Mouse (Mus musculus): ENCODE measurements around the gene Hmga1b. TPM values are rescaled to one million over a fixed set of nuclear protein-coding genes. Genes with fewer than 3 reads are reported as not detected.
A peak's percentile ranks its signal among the peaks of the same experiment; 100 is the strongest.
"Not testable (repeated sequence)": the region's sequence is repeated elsewhere in the genome, so short reads cannot be mapped to it uniquely, and the experiment has no call there.

Gene Hmga1b
- polyA plus RNA-seq (2014; fragmentation: Nextera tagmentation; extraction: Ambion mirVana) = 3.6 and 5.4 TPM in 2 replicates

DNA sequence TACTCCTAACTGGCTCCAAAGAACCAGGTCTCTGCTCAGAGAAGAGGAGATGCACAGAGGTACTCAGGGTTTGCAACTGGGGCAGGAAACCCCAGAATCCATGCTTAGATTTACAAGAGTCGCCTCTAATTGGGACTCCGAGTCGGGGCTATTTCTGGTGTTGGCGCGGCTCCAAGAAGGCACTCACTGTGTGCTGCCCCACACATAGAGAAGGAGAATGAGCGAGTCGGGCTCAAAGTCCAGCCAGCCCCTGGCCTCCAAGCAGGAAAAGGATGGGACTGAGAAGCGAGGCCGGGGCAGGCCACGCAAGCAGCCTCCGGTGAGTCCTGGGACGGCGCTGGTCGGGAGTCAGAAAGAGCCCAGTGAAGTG lies at the start of gene Hmga1b:
Hmga1b (plus strand) TSS at position 123 of the 370 bp plus-strand sequence.
- not testable (repeated sequence) for H3K27ac ChIP-seq (ENCODE audit: low read length); H3K27me3 ChIP-seq (ENCODE audit: control insufficient read depth, insufficient read depth, low read length); H3K4me3 ChIP-seq (ENCODE audit: low read depth, low read length); H3K4me2 ChIP-seq (replicated peaks; ENCODE audit: low read depth, low read length); H3K9ac ChIP-seq (replicated peaks; ENCODE audit: low read depth, low read length); H3K4me1 ChIP-seq (ENCODE audit: control insufficient read depth, insufficient read depth, low read length); H3K36me3 ChIP-seq (ENCODE audit: control insufficient read depth, insufficient read depth, low read length); ATAC-seq (ENCODE audit: insufficient number of reproducible peaks, insufficient read depth, low FRiP score, low read depth)
- WGBS = 20% methylated on average over 13 of the region's 14 CpGs
- H3K9me3 ChIP-seq (ENCODE audit: control insufficient read depth, low read depth, low read length) = peaks cover 12% of the 10 kb centered on the region

DNA sequence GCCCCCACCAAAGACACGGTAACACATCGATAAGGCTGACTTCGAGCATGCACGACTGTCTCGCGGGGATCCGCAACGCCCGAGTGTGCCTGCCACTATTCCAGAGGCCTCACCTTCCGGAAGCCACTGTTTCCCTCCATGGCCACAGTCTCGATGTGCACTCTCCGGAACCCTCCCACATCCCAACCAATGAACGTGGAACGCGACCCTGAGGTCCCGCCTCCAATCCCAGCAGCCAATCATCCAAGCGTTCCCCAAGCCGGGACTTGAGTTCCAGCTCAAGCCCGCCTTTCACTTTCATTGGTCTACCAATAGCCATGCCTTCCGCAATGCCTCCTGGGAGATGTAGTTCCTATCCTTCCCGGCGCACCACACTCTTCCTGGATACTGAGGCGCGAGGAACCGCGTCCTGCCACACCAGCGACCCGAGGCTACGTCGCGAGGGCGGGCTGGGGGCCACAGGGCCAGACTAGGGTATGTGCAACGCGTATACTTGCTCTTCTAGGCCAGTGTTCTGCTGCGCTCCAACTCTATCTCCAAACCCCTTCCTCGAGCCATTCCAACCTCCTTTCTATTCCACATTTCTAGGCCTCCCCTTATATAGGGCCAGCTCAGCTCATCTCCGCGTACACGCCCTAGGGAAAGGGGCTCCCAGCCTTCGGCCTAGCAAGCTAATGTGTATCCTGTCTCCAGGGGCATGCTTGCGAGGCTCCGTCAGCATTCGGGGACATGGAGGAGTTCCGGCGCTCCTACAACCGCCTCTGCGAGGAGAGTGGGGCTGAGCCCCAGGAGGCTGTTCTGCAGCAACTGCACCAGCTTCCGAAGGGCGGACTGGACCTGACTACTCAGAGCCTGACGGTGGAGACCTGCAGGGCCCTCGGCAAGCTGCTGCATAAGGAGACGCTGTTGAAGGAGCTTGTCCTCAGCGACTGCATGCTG lies 48.7 kb upstream of the Hmga1b start, which contains the start of the genes Cenpx and Lrrc45:
Cenpx (minus strand) TSS at position 159 of the 939 bp plus-strand sequence.
Lrrc45 (plus strand) TSS at position 346 of the 939 bp plus-strand sequence.
- Histone ChIP-seq H3K4me2 (replicated peaks; ENCODE audit: low read depth, low read length) (peak within 1 kb of the TSS; percentile 94), H3K36me3 (ENCODE audit: control insufficient read depth, insufficient read depth, low read length) (peaks cover 19% of the 10 kb centered on the region), H3K9ac (replicated peaks; ENCODE audit: low read depth, low read length) (peak within 1 kb of the TSS; percentile 54), H3K9me3 (ENCODE audit: control insufficient read depth, low read depth, low read length) (no peaks in the 10 kb centered on the region), H3K27ac (ENCODE audit: low read length) (peak within 1 kb of the TSS; percentile 73), H3K4me3 (ENCODE audit: low read depth, low read length) (peak within 1 kb of the TSS; percentile 60), H3K27me3 (ENCODE audit: control insufficient read depth, insufficient read depth, low read length) (no peaks in the 10 kb centered on the region), H3K4me1 (ENCODE audit: control insufficient read depth, insufficient read depth, low read length) (peaks cover 17% of the 10 kb centered on the region)
- ATAC-seq (ENCODE audit: insufficient number of reproducible peaks, insufficient read depth, low FRiP score, low read depth) = peak; percentile 97
- WGBS = 4% methylated on average over 53 of the region's 53 CpGs

DNA sequence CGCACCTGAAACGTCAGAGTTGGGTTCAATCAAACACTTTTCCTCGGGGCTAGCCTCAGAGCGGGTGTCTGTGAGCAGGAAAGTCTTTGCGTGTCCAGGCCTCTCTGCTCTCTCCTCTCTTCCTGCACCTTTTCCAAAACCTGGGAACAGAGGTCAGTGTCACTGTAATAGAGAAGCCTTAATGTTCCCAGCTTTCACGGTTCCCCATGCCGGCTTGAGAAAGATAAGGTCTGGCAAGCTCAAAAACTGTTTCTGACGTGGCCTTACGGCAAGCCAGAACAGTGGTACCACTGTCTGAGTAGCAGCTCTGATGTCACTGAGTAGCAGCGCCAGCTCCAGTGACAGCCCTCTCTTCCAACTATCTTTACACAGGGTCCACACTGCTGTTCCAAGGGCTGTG lies 48.0 kb upstream of the Hmga1b start:
- H3K36me3 ChIP-seq (ENCODE audit: control insufficient read depth, insufficient read depth, low read length) = peaks cover 18% of the 10 kb centered on the region
- H3K9me3 ChIP-seq (ENCODE audit: control insufficient read depth, low read depth, low read length) = no peaks in the 10 kb centered on the region
- H3K27me3 ChIP-seq (ENCODE audit: control insufficient read depth, insufficient read depth, low read length) = no peaks in the 10 kb centered on the region
- H3K9ac ChIP-seq (replicated peaks; ENCODE audit: low read depth, low read length) = peak overlapping the region; percentile 54; the same call in 1 of the 2 replicates
- H3K4me2 ChIP-seq (replicated peaks; ENCODE audit: low read depth, low read length) = peak overlapping the region; percentile 94
- ATAC-seq (ENCODE audit: insufficient number of reproducible peaks, insufficient read depth, low FRiP score, low read depth) = no peak
- H3K4me1 ChIP-seq (ENCODE audit: control insufficient read depth, insufficient read depth, low read length) = peaks cover 13% of the 10 kb centered on the region
- no peak overlapping the region for H3K27ac ChIP-seq (ENCODE audit: low read length)
- H3K4me3 ChIP-seq (ENCODE audit: low read depth, low read length) = peak overlapping the region; percentile 60
- WGBS = 50% methylated on average over 10 of the region's 10 CpGs

DNA sequence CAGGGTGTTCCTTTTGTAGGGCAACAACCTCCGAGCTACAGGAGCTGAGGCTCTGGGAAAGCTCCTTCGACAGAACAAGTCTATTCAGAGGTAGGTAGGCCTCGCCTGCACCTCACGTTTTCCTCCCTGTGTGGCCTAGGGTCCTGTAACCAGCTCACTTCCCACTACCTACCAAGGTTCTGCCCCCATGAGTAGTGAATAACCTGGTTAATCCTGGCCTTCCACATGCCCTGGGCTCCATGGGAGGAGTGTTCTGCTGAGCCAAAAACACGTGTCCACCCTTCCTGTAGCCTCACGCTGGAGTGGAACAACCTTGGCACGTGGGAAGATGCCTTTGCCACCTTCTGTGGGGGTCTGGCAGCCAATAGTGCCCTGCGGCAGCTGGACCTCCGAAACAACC lies 47.5 kb upstream of the Hmga1b start:
- Histone ChIP-seq H3K27ac (ENCODE audit: low read length) (no peak overlapping the region), H3K9me3 (ENCODE audit: control insufficient read depth, low read depth, low read length) (no peaks in the 10 kb centered on the region), H3K4me1 (ENCODE audit: control insufficient read depth, insufficient read depth, low read length) (peaks cover 11% of the 10 kb centered on the region), H3K9ac (replicated peaks; ENCODE audit: low read depth, low read length) (no peak overlapping the region), H3K27me3 (ENCODE audit: control insufficient read depth, insufficient read depth, low read length) (no peaks in the 10 kb centered on the region), H3K4me3 (ENCODE audit: low read depth, low read length) (no peak overlapping the region), H3K4me2 (replicated peaks; ENCODE audit: low read depth, low read length) (no peak overlapping the region), H3K36me3 (ENCODE audit: control insufficient read depth, insufficient read depth, low read length) (peaks cover 20% of the 10 kb centered on the region)
- 91% methylated on average over 9 of the region's 9 CpGs for WGBS
- ATAC-seq (ENCODE audit: insufficient number of reproducible peaks, insufficient read depth, low FRiP score, low read depth) = no peak

DNA sequence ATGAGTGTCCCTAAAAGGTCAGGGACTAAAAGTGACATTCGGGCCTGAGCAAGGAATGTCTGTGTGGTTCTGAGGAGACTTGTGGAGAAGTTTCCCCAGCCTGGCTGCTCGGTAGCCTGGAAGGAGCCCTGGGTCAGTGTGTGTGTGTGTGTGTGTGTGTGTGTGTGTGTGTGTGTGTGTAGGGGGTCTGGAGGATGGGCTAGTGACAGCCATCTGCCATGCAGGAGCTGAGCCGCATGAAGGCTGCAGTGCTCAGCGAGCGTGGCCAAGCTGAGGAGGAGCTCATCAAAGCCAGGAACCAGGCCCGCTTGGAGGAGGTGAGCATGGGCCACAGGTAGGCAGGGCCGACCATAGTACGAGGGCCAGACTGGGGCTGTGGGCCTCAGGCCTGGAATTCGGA lies 43.4 kb upstream of the Hmga1b start:
- H3K9me3 ChIP-seq (ENCODE audit: control insufficient read depth, low read depth, low read length) = no peaks in the 10 kb centered on the region
- no peak overlapping the region for H3K4me2 ChIP-seq (replicated peaks; ENCODE audit: low read depth, low read length)
- no peak overlapping the region for H3K4me3 ChIP-seq (ENCODE audit: low read depth, low read length)
- no peak for ATAC-seq (ENCODE audit: insufficient number of reproducible peaks, insufficient read depth, low FRiP score, low read depth)
- no peak overlapping the region for H3K27ac ChIP-seq (ENCODE audit: low read length)
- peaks cover 16% of the 10 kb centered on the region for H3K4me1 ChIP-seq (ENCODE audit: control insufficient read depth, insufficient read depth, low read length)
- WGBS = 91% methylated on average over 9 of the region's 9 CpGs
- H3K27me3 ChIP-seq (ENCODE audit: control insufficient read depth, insufficient read depth, low read length) = no peaks in the 10 kb centered on the region
- H3K36me3 ChIP-seq (ENCODE audit: control insufficient read depth, insufficient read depth, low read length) = peaks cover 20% of the 10 kb centered on the region
- H3K9ac ChIP-seq (replicated peaks; ENCODE audit: low read depth, low read length) = no peak overlapping the region

DNA sequence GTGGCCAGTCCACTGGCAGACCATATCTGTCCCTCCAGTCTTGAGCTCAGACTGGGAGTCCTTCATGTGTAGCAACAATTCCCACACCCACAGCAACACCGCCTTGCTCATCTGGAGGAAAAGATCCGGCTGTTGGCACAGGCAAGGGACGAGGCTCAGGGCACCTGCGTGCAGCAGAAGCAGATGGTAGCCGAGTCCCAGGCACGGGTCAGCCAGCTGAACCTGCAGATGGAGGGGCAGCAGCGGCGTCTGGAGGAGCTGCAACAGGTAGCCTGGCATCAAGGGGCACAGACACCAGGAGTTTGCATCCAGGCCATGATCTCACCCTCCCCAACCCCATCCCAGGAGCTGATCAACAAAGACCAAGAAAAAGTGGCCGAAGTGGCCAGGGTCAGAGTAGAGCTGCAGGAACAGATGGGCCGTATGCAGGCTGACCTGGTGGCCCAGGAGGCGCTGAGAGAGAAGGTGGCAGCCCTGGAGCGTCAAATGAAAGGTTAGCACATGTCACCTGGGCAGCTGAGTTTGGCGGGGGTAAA lies 42.7 kb upstream of the Hmga1b start:
- Histone ChIP-seq H3K9me3 (ENCODE audit: control insufficient read depth, low read depth, low read length) (no peaks in the 10 kb centered on the region), H3K4me1 (ENCODE audit: control insufficient read depth, insufficient read depth, low read length) (peaks cover 10% of the 10 kb centered on the region), H3K4me2 (replicated peaks; ENCODE audit: low read depth, low read length) (no peak overlapping the region), H3K27ac (ENCODE audit: low read length) (no peak overlapping the region), H3K4me3 (ENCODE audit: low read depth, low read length) (no peak overlapping the region), H3K27me3 (ENCODE audit: control insufficient read depth, insufficient read depth, low read length) (no peaks in the 10 kb centered on the region), H3K36me3 (ENCODE audit: control insufficient read depth, insufficient read depth, low read length) (peaks cover 20% of the 10 kb centered on the region), H3K9ac (replicated peaks; ENCODE audit: low read depth, low read length) (no peak overlapping the region)
- ATAC-seq (ENCODE audit: insufficient number of reproducible peaks, insufficient read depth, low FRiP score, low read depth) = no peak
- WGBS = 91% methylated on average over 13 of the region's 13 CpGs

DNA sequence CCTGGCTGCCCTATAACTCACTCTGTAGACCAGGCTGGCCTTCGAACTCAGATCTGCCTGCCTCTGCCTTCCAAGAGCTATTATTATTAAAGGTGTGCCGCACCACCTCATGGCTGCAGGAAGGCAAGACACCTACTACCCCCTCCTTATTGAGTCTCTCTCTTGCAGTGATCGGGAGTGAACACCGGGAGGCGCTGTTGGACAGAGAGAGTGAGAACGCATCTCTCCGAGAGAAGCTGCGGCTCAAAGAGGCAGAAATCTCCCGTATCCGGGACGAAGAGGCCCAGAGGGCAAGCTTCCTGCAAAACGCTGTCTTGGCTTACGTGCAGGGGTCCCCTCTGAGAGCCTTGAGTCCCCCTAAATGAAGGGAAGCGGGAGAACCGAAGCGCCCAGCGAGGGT lies 42.1 kb upstream of the Hmga1b start:
- Histone ChIP-seq H3K4me1 (ENCODE audit: control insufficient read depth, insufficient read depth, low read length) (peaks cover 6% of the 10 kb centered on the region), H3K9ac (replicated peaks; ENCODE audit: low read depth, low read length) (peak overlapping the region; percentile 33; the same call in 1 of the 2 replicates), H3K27ac (ENCODE audit: low read length) (no peak overlapping the region), H3K4me2 (replicated peaks; ENCODE audit: low read depth, low read length) (peak overlapping the region; percentile 91), H3K4me3 (ENCODE audit: low read depth, low read length) (peak overlapping the region; percentile 51), H3K27me3 (ENCODE audit: control insufficient read depth, insufficient read depth, low read length) (no peaks in the 10 kb centered on the region), H3K36me3 (ENCODE audit: control insufficient read depth, insufficient read depth, low read length) (peaks cover 20% of the 10 kb centered on the region), H3K9me3 (ENCODE audit: control insufficient read depth, low read depth, low read length) (no peaks in the 10 kb centered on the region)
- 10% methylated on average over 17 of the region's 17 CpGs for WGBS
- no peak for ATAC-seq (ENCODE audit: insufficient number of reproducible peaks, insufficient read depth, low FRiP score, low read depth)

DNA sequence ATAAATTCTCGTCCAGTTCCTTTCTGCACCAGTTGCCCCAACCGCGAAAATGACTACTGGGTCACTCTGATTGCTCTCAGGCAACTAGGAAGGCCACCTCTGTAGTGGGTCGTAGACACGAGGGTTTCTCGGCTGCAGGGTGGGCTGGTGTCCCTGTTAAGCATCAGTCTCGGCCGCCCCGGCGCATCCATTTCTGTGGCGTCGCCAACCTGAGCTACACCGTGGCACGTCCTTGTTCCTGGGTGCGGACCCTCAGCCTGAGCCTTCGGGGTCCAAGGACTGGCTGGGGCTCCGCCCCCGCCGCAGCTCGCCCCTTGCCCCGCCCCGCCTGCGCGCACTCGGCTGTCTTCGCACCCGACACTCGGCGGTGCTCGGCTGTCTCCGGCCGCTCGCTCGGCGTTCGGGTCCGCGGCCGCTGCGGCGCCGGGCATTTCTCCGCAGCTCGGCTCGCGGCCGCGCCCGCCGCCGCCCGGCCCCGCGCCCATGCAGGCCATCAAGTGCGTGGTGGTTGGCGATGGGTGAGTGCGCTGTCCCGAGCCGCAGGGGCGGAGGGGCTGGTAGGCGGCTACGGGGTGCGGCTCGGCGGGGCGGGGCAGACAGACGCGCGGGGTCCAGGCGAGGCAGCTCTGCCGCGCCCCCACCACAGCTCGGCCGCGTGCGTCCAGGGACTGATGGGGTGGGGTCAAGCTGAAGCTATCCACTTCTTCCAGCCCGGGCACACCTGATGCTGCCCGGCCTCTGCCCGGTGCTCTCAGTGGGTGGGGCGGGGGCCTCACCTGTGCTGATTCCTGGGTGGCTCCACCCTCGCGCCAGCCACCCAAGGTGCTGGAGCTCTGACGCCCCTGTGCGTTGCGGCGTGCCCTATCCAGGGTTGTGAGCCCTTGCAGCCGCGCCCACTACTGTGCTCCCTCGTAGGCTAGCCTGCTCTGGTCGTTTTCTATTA lies 41.2 kb upstream of the Hmga1b start, which contains the start of gene Rac3:
Rac3 (plus strand) TSS at position 347 of the 943 bp plus-strand sequence.
- Histone ChIP-seq H3K27ac (ENCODE audit: low read length) (no peak within 1 kb of the TSS), H3K36me3 (ENCODE audit: control insufficient read depth, insufficient read depth, low read length) (peaks cover 20% of the 10 kb centered on the region), H3K4me3 (ENCODE audit: low read depth, low read length) (peak within 1 kb of the TSS; percentile 51), H3K27me3 (ENCODE audit: control insufficient read depth, insufficient read depth, low read length) (no peaks in the 10 kb centered on the region), H3K4me2 (replicated peaks; ENCODE audit: low read depth, low read length) (peak within 1 kb of the TSS; percentile 91), H3K9me3 (ENCODE audit: control insufficient read depth, low read depth, low read length) (no peaks in the 10 kb centered on the region), H3K9ac (replicated peaks; ENCODE audit: low read depth, low read length) (peak within 1 kb of the TSS; percentile 49), H3K4me1 (ENCODE audit: control insufficient read depth, insufficient read depth, low read length) (peaks cover 6% of the 10 kb centered on the region)
- peak; percentile 79 for ATAC-seq (ENCODE audit: insufficient number of reproducible peaks, insufficient read depth, low FRiP score, low read depth)
- under 1% methylated on average over 88 of the region's 90 CpGs for WGBS
